Comparison of ENCODE assay signal across 8 mouse cellular contexts in the genomic region with DNA sequence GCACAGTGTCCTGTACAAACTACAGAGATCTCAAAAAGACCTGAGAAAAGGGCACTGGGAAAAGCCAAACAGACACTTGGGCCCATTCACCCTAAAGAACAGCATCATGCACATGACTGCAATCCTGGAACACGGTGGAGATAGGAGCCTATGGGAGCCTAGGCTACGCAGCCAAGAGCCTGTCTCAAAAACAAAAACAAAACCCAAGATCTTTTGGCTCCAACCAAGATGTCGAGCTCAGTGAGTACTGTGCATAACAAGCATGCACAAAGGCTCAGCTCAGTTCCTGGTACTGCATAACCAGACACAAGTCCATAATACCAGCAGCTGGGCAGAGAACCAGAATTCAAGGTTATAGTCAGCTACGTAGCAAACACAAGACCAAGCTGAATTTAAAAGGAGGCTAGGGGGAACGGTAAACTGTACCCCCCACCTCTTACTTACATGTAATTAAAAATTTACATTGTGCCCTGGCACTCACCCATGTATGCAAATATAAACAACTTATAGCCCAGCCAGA. TPM values are rescaled to one million over a fixed set of nuclear protein-coding genes. Genes with fewer than 3 reads are reported as not detected.
A peak's percentile ranks its signal among the peaks of the same experiment; 100 is the strongest.
DNase-seq lines count a peak whose midpoint lies in the region; ATAC-seq and TF ChIP-seq lines count a peak whose summit lies in the region.

No protein-coding gene starts in this region.

- DNase-seq in lung, embryonic 14.5 days = peak; percentile 15
- DNase-seq in lung, adult 2 months = no peak
- DNase-seq in forebrain, embryonic 11.5 days (ENCODE audit: low spot score) = peak; percentile 46
- no peak for DNase-seq in intestine, embryonic 14.5 days (ENCODE audit: low spot score)
- no peak for DNase-seq in spleen, postnatal 10 days (ENCODE audit: low spot score in 2 of 2)
- no peak for DNase-seq in adrenal gland, postnatal 36 days
- no peak for DNase-seq in spleen, postnatal 4 days (ENCODE audit: low spot score in 2 of 2)

- H3K4me2 ChIP-seq in lung, embryonic 14.5 days = peak overlapping the region; percentile 79
- peak overlapping the region; percentile 77 for H3K4me2 ChIP-seq in forebrain, embryonic 11.5 days (ENCODE audit: low read depth, low read length, severe bottlenecking)
- peak overlapping the region; percentile 64 for H3K4me2 ChIP-seq in intestine, embryonic 14.5 days (ENCODE audit: low read length)
- H3K4me2 ChIP-seq in neural tube, embryonic 14.5 days (ENCODE audit: low read depth, low read length) = peak overlapping the region; percentile 62; the same call in 1 of the 2 replicates

- H3K36me3 ChIP-seq in lung, embryonic 14.5 days (ENCODE audit: insufficient read depth) = peaks cover 37% of the 10 kb centered on the region
- peaks cover 4% of the 10 kb centered on the region; the same call in 1 of the 2 replicates for H3K36me3 ChIP-seq in forebrain, embryonic 11.5 days (ENCODE audit: control insufficient read depth, insufficient read depth, low read length)
- H3K36me3 ChIP-seq in intestine, embryonic 14.5 days (ENCODE audit: control insufficient read depth, insufficient read depth, low read length) = peaks cover 40% of the 10 kb centered on the region
- no peaks in the 10 kb centered on the region for H3K36me3 ChIP-seq in neural tube, embryonic 14.5 days (ENCODE audit: control insufficient read depth, insufficient read depth, low read length)

- no peak for TF ChIP-seq POLR2A in lung, adult 2 months (IDR thresholded peaks at IDR 0.05; ENCODE audit: borderline replicate concordance, extremely low read depth, low read depth, low read length)

- H3K27me3 ChIP-seq in lung, embryonic 14.5 days (ENCODE audit: insufficient read depth, low read length) = no peaks in the 10 kb centered on the region
- H3K27me3 ChIP-seq in forebrain, embryonic 11.5 days (ENCODE audit: control insufficient read depth, insufficient read depth, low read length) = no peaks in the 10 kb centered on the region
- no peaks in the 10 kb centered on the region for H3K27me3 ChIP-seq in intestine, embryonic 14.5 days (replicated peaks; ENCODE audit: control insufficient read depth, insufficient read depth, low read length)
- H3K27me3 ChIP-seq in neural tube, embryonic 14.5 days (ENCODE audit: control insufficient read depth, insufficient read depth, low read length) = no peaks in the 10 kb centered on the region

- H3K27ac ChIP-seq in lung, embryonic 14.5 days (ENCODE audit: low read depth) = no peak overlapping the region
- no peak overlapping the region for H3K27ac ChIP-seq in forebrain, embryonic 11.5 days (ENCODE audit: low read depth, low read length)
- H3K27ac ChIP-seq in intestine, embryonic 14.5 days (ENCODE audit: low read depth) = no peak overlapping the region
- no peak overlapping the region for H3K27ac ChIP-seq in neural tube, embryonic 14.5 days (ENCODE audit: low read depth, low read length)

- peak overlapping the region; percentile 93 for H3K9ac ChIP-seq in lung, embryonic 14.5 days
- H3K9ac ChIP-seq in forebrain, embryonic 11.5 days (ENCODE audit: low read length) = peak overlapping the region; percentile 95; the same call in 1 of the 2 replicates
- peak overlapping the region; percentile 80 for H3K9ac ChIP-seq in intestine, embryonic 14.5 days (ENCODE audit: low read length)
- no peak overlapping the region for H3K9ac ChIP-seq in neural tube, embryonic 14.5 days (replicated peaks; ENCODE audit: low read depth, low read length)

- peaks cover 3% of the 10 kb centered on the region; the same call in 1 of the 2 replicates for H3K4me1 ChIP-seq in lung, embryonic 14.5 days (ENCODE audit: insufficient read depth)
- H3K4me1 ChIP-seq in lung, adult 2 months (ENCODE audit: control insufficient read depth, insufficient read depth, low read length) = no peaks in the 10 kb centered on the region; the same call in 1 of the 2 replicates
- peaks cover 4% of the 10 kb centered on the region; the same call in 1 of the 2 replicates for H3K4me1 ChIP-seq in forebrain, embryonic 11.5 days (replicated peaks; ENCODE audit: control insufficient read depth, insufficient read depth, low read length)
- H3K4me1 ChIP-seq in intestine, embryonic 14.5 days (replicated peaks; ENCODE audit: control insufficient read depth, insufficient read depth, low read length) = peaks cover 9% of the 10 kb centered on the region; the same call in 1 of the 2 replicates
- H3K4me1 ChIP-seq in neural tube, embryonic 14.5 days (ENCODE audit: control insufficient read depth, insufficient read depth, low read length) = peaks cover 3% of the 10 kb centered on the region; the same call in 1 of the 2 replicates

- ATAC-seq in lung, embryonic 14.5 days (ENCODE audit: insufficient read depth) = no peak
- ATAC-seq in forebrain, embryonic 11.5 days (replicated peaks; ENCODE audit: low FRiP score) = no peak
- ATAC-seq in intestine, embryonic 14.5 days (replicated peaks; ENCODE audit: low FRiP score, low TSS enrichment, low read depth) = no peak
- ATAC-seq in neural tube, embryonic 14.5 days (ENCODE audit: low read depth) = no peak

- WGBS in lung, embryonic 14.5 days = 52% methylated on average over 5 of the region's 5 CpGs
- 51% methylated on average over 5 of the region's 5 CpGs for whole genome bisulfite sequencing in lung, adult 2 months
- WGBS in forebrain, embryonic 11.5 days = 71% methylated on average over 5 of the region's 5 CpGs
- 71% methylated on average over 5 of the region's 5 CpGs for WGBS in intestine, embryonic 14.5 days
- WGBS in neural tube, embryonic 14.5 days = 70% methylated on average over 5 of the region's 5 CpGs

- no peaks in the 10 kb centered on the region for H3K9me3 ChIP-seq in lung, embryonic 14.5 days (ENCODE audit: low read depth, low read length)
- H3K9me3 ChIP-seq in forebrain, embryonic 11.5 days (ENCODE audit: control insufficient read depth, low read length) = no peaks in the 10 kb centered on the region
- no peaks in the 10 kb centered on the region for H3K9me3 ChIP-seq in intestine, embryonic 14.5 days (ENCODE audit: control insufficient read depth, low read length)
- H3K9me3 ChIP-seq in neural tube, embryonic 14.5 days (ENCODE audit: control insufficient read depth, low read length) = no peaks in the 10 kb centered on the region

- H3K4me3 ChIP-seq in lung, embryonic 14.5 days (ENCODE audit: low read depth, low read length) = peak overlapping the region; percentile 84
- no peak overlapping the region for H3K4me3 ChIP-seq in lung, adult 2 months (replicated peaks; ENCODE audit: extremely low read depth, low read depth, low read length)
- peak overlapping the region; percentile 86 for H3K4me3 ChIP-seq in forebrain, embryonic 11.5 days (ENCODE audit: low read depth, low read length)
- H3K4me3 ChIP-seq in intestine, embryonic 14.5 days (ENCODE audit: low read depth, low read length) = peak overlapping the region; percentile 67
- H3K4me3 ChIP-seq in neural tube, embryonic 14.5 days (ENCODE audit: low read depth, low read length) = no peak overlapping the region

- no peak for TF ChIP-seq CTCF in lung, embryonic 14.5 days (IDR thresholded peaks at IDR 0.05; ENCODE audit: low read depth)
- no peak for TF ChIP-seq CTCF in lung, adult 2 months (IDR thresholded peaks at IDR 0.05; ENCODE audit: insufficient read depth, low read length)

RNA-seq across cellular contexts. Expression of a gene that starts 1.3 kb away (rescaled TPM):
- polyA plus RNA-seq in lung, embryonic 14.5 days (2014; fragmentation: Nextera tagmentation; extraction: Ambion mirVana) = 134 and 135 TPM in 2 replicates
- 2.2 and 3.2 TPM in 2 replicates for polyA plus RNA-seq in lung, adult 2 months (2012; rRNA removed)
- 165 and 169 TPM in 2 replicates for polyA plus RNA-seq in forebrain, embryonic 11.5 days (2014; fragmentation: Nextera tagmentation; extraction: Ambion mirVana)
- polyA plus RNA-seq in intestine, embryonic 14.5 days (2014; fragmentation: Nextera tagmentation; extraction: Ambion mirVana) = 121 and 124 TPM in 2 replicates
- 9.9 and 16.5 TPM in 2 replicates for polyA plus RNA-seq in neural tube, embryonic 14.5 days (2014; fragmentation: Nextera tagmentation; extraction: Ambion mirVana)
- total RNA-seq in adrenal gland, postnatal 36 days (2021) = 10 to 100 TPM; 10.7 to 12.2 TPM

RNA-seq across cellular contexts. Expression of a gene that starts 19.4 kb away (rescaled TPM):
- polyA plus RNA-seq in lung, embryonic 14.5 days (2014; fragmentation: Nextera tagmentation; extraction: Ambion mirVana) = 0.30 TPM in 1 of 2 replicates, not detected in the other
- not detected in 2 replicates for polyA plus RNA-seq in lung, adult 2 months (2012; rRNA removed)
- polyA plus RNA-seq in forebrain, embryonic 11.5 days (2014; fragmentation: Nextera tagmentation; extraction: Ambion mirVana) = not detected in 2 replicates
- not detected in 2 replicates for polyA plus RNA-seq in intestine, embryonic 14.5 days (2014; fragmentation: Nextera tagmentation; extraction: Ambion mirVana)
- polyA plus RNA-seq in neural tube, embryonic 14.5 days (2014; fragmentation: Nextera tagmentation; extraction: Ambion mirVana) = not detected in 2 replicates
- not detected for total RNA-seq in adrenal gland, postnatal 36 days (2021)

RNA-seq across cellular contexts. Expression of a gene that starts 41.0 kb away (rescaled TPM):
- 26.9 and 32.5 TPM in 2 replicates for polyA plus RNA-seq in lung, embryonic 14.5 days (2014; fragmentation: Nextera tagmentation; extraction: Ambion mirVana)
- 27.0 and 34.5 TPM in 2 replicates for polyA plus RNA-seq in lung, adult 2 months (2012; rRNA removed)
- 27.5 and 29.3 TPM in 2 replicates for polyA plus RNA-seq in forebrain, embryonic 11.5 days (2014; fragmentation: Nextera tagmentation; extraction: Ambion mirVana)
- 25.6 and 27.0 TPM in 2 replicates for polyA plus RNA-seq in intestine, embryonic 14.5 days (2014; fragmentation: Nextera tagmentation; extraction: Ambion mirVana)
- 34.3 and 51.9 TPM in 2 replicates for polyA plus RNA-seq in neural tube, embryonic 14.5 days (2014; fragmentation: Nextera tagmentation; extraction: Ambion mirVana)
- 100 to 1,000 TPM; 226 to 236 TPM for total RNA-seq in adrenal gland, postnatal 36 days (2021)

Comparison
In these comparisons a context has a peak if more than half of its experiments do, and no peak if none do; other contexts are left out.
1. DNase-seq: peak in lung, embryonic 14.5 days (single experiment) and forebrain, embryonic 11.5 days (single experiment); none in lung, adult 2 months (single experiment), intestine, embryonic 14.5 days (single experiment), spleen, postnatal 10 days (0 of 2), adrenal gland, postnatal 36 days (0 of 2) and spleen, postnatal 4 days (0 of 2).
2. H3K4me3 ChIP-seq: peak in lung, embryonic 14.5 days (single experiment), forebrain, embryonic 11.5 days (single experiment) and intestine, embryonic 14.5 days (single experiment); none in lung, adult 2 months (single experiment) and neural tube, embryonic 14.5 days (single experiment).
3. Peak in every context shown above with its lines, with median percentiles within 50 percentile points of each other: H3K4me2 ChIP-seq.